Mouse (Mus musculus): Measurements from ENCODE around the gene Mad1l1. TPM values are rescaled to one million over a fixed set of nuclear protein-coding genes. Genes with fewer than 3 reads are reported as not detected.

Gene Mad1l1
- polyA plus RNA-seq, 1 experiment from 2014 or later = 27.2 TPM

GRCm38 (mm10) chr5:140121966-140122365 lies 199.4 kb downstream of the Mad1l1 start:
- ATAC-seq (ENCODE audit: low read depth) = no peak
- H3K9ac ChIP-seq (replicated peaks; ENCODE audit: low read depth, low read length) = no peak overlapping the region
- 63% methylated on average over 3 of the region's 3 CpGs for WGBS
- H3K27ac ChIP-seq (ENCODE audit: low read depth, low read length) = peak overlapping the region; percentile 55; the same call in 1 of the 2 replicates
- H3K27me3 ChIP-seq (ENCODE audit: control insufficient read depth, insufficient read depth, low read length) = no peaks in the 10 kb centered on the region
- no peaks in the 10 kb centered on the region for H3K9me3 ChIP-seq (ENCODE audit: control insufficient read depth, low read length)
- H3K4me3 ChIP-seq (ENCODE audit: low read depth, low read length) = no peak overlapping the region
- no peaks in the 10 kb centered on the region for H3K36me3 ChIP-seq (ENCODE audit: control insufficient read depth, insufficient read depth, low read length)
- H3K4me1 ChIP-seq (ENCODE audit: control insufficient read depth, insufficient read depth, low read length) = peaks cover 14% of the 10 kb centered on the region
- H3K4me2 ChIP-seq (ENCODE audit: low read depth, low read length) = no peak overlapping the region

- 58% methylated on average over 3 of the region's 3 CpGs for WGBS
- peaks cover 39% of the 10 kb centered on the region for H3K4me1 ChIP-seq (ENCODE audit: control insufficient read depth, insufficient read depth, low read length)
- H3K27me3 ChIP-seq (ENCODE audit: control insufficient read depth, insufficient read depth, low read length) = no peaks in the 10 kb centered on the region
- no peaks in the 10 kb centered on the region for H3K9me3 ChIP-seq (ENCODE audit: control insufficient read depth, low read length)
- no peak overlapping the region for H3K4me2 ChIP-seq (ENCODE audit: low read depth, low read length)
- H3K27ac ChIP-seq (ENCODE audit: low read depth, low read length) = no peak overlapping the region
- H3K36me3 ChIP-seq (ENCODE audit: control insufficient read depth, insufficient read depth, low read length) = no peaks in the 10 kb centered on the region
- ATAC-seq (ENCODE audit: low read depth) = no peak
- no peak overlapping the region for H3K9ac ChIP-seq (replicated peaks; ENCODE audit: low read depth, low read length)
- H3K4me3 ChIP-seq (ENCODE audit: low read depth, low read length) = no peak overlapping the region
Observed at GRCm38 (mm10) chr5:140118921-140119320, 202.4 kb downstream of the Mad1l1 start.

GRCm38 (mm10) chr5:140117968-140118367 lies 203.4 kb downstream of the Mad1l1 start:
- Histone ChIP-seq H3K27me3 (ENCODE audit: control insufficient read depth, insufficient read depth, low read length) (no peaks in the 10 kb centered on the region), H3K9ac (replicated peaks; ENCODE audit: low read depth, low read length) (no peak overlapping the region), H3K36me3 (ENCODE audit: control insufficient read depth, insufficient read depth, low read length) (no peaks in the 10 kb centered on the region), H3K4me2 (ENCODE audit: low read depth, low read length) (no peak overlapping the region), H3K27ac (ENCODE audit: low read depth, low read length) (no peak overlapping the region), H3K4me3 (ENCODE audit: low read depth, low read length) (no peak overlapping the region), H3K9me3 (ENCODE audit: control insufficient read depth, low read length) (no peaks in the 10 kb centered on the region), H3K4me1 (ENCODE audit: control insufficient read depth, insufficient read depth, low read length) (peaks cover 39% of the 10 kb centered on the region)
- ATAC-seq (ENCODE audit: low read depth) = no peak

GRCm38 (mm10) chr5:140115434-140116271 lies 205.7 kb downstream of the Mad1l1 start:
- peak; percentile 87 for ATAC-seq (ENCODE audit: low read depth)

GRCm38 (mm10) chr5:140114512-140115060 lies 206.8 kb downstream of the Mad1l1 start:
- 85% methylated on average over 3 of the region's 3 CpGs for WGBS
- no peak overlapping the region for H3K9ac ChIP-seq (replicated peaks; ENCODE audit: low read depth, low read length)

More at GRCm38 (mm10) chr5:140115434-140116271, 205.7 kb downstream of the Mad1l1 start:
- peaks cover 28% of the 10 kb centered on the region for H3K4me1 ChIP-seq (ENCODE audit: control insufficient read depth, insufficient read depth, low read length)
- 0 out of 2 replicates have a peak overlapping the region, but pooled peaks have one; percentile 2 for H3K9ac ChIP-seq (replicated peaks; ENCODE audit: low read depth, low read length)
- peak overlapping the region; percentile 69 for H3K27ac ChIP-seq (ENCODE audit: low read depth, low read length)
- H3K9me3 ChIP-seq (ENCODE audit: control insufficient read depth, low read length) = no peaks in the 10 kb centered on the region
- 12% methylated on average over 8 of the region's 8 CpGs for WGBS
- H3K27me3 ChIP-seq (ENCODE audit: control insufficient read depth, insufficient read depth, low read length) = no peaks in the 10 kb centered on the region
- H3K36me3 ChIP-seq (ENCODE audit: control insufficient read depth, insufficient read depth, low read length) = no peaks in the 10 kb centered on the region
- no peak overlapping the region for H3K4me2 ChIP-seq (ENCODE audit: low read depth, low read length)
- H3K4me3 ChIP-seq (ENCODE audit: low read depth, low read length) = no peak overlapping the region

GRCm38 (mm10) chr5:140113281-140113680 lies 208.1 kb downstream of the Mad1l1 start:
- Histone ChIP-seq H3K4me2 (ENCODE audit: low read depth, low read length) (no peak overlapping the region), H3K27ac (ENCODE audit: low read depth, low read length) (no peak overlapping the region), H3K36me3 (ENCODE audit: control insufficient read depth, insufficient read depth, low read length) (no peaks in the 10 kb centered on the region), H3K9ac (replicated peaks; ENCODE audit: low read depth, low read length) (no peak overlapping the region), H3K9me3 (ENCODE audit: control insufficient read depth, low read length) (no peaks in the 10 kb centered on the region), H3K4me1 (ENCODE audit: control insufficient read depth, insufficient read depth, low read length) (peaks cover 25% of the 10 kb centered on the region), H3K27me3 (ENCODE audit: control insufficient read depth, insufficient read depth, low read length) (no peaks in the 10 kb centered on the region), H3K4me3 (ENCODE audit: low read depth, low read length) (no peak overlapping the region)
- 93% methylated on average over 2 of the region's 2 CpGs for WGBS
- no peak for ATAC-seq (ENCODE audit: low read depth)

More at GRCm38 (mm10) chr5:140114512-140115060, 206.8 kb downstream of the Mad1l1 start:
- Histone ChIP-seq H3K27me3 (ENCODE audit: control insufficient read depth, insufficient read depth, low read length) (no peaks in the 10 kb centered on the region), H3K4me2 (ENCODE audit: low read depth, low read length) (no peak overlapping the region), H3K9me3 (ENCODE audit: control insufficient read depth, low read length) (no peaks in the 10 kb centered on the region), H3K4me1 (ENCODE audit: control insufficient read depth, insufficient read depth, low read length) (peaks cover 28% of the 10 kb centered on the region), H3K27ac (ENCODE audit: low read depth, low read length) (peak overlapping the region; percentile 69), H3K4me3 (ENCODE audit: low read depth, low read length) (no peak overlapping the region), H3K36me3 (ENCODE audit: control insufficient read depth, insufficient read depth, low read length) (no peaks in the 10 kb centered on the region)
- no peak for ATAC-seq (ENCODE audit: low read depth)

GRCm38 (mm10) chr5:140110024-140110423 lies 211.3 kb downstream of the Mad1l1 start:
- Histone ChIP-seq H3K4me2 (ENCODE audit: low read depth, low read length) (no peak overlapping the region), H3K27ac (ENCODE audit: low read depth, low read length) (no peak overlapping the region), H3K4me3 (ENCODE audit: low read depth, low read length) (no peak overlapping the region), H3K36me3 (ENCODE audit: control insufficient read depth, insufficient read depth, low read length) (no peaks in the 10 kb centered on the region), H3K4me1 (ENCODE audit: control insufficient read depth, insufficient read depth, low read length) (peaks cover 8% of the 10 kb centered on the region), H3K9me3 (ENCODE audit: control insufficient read depth, low read length) (no peaks in the 10 kb centered on the region), H3K9ac (replicated peaks; ENCODE audit: low read depth, low read length) (no peak overlapping the region), H3K27me3 (ENCODE audit: control insufficient read depth, insufficient read depth, low read length) (no peaks in the 10 kb centered on the region)
- ATAC-seq (ENCODE audit: low read depth) = no peak
- 86% methylated on average over 3 of the region's 3 CpGs for WGBS

GRCm38 (mm10) chr5:140107907-140108306 lies 213.4 kb downstream of the Mad1l1 start:
- no peak overlapping the region for H3K27ac ChIP-seq (ENCODE audit: low read depth, low read length)
- no peak overlapping the region for H3K4me2 ChIP-seq (ENCODE audit: low read depth, low read length)
- no peaks in the 10 kb centered on the region for H3K4me1 ChIP-seq (ENCODE audit: control insufficient read depth, insufficient read depth, low read length)
- WGBS = 95% methylated on average over 2 of the region's 2 CpGs
- no peak overlapping the region for H3K4me3 ChIP-seq (ENCODE audit: low read depth, low read length)
- no peak overlapping the region for H3K9ac ChIP-seq (replicated peaks; ENCODE audit: low read depth, low read length)
- H3K36me3 ChIP-seq (ENCODE audit: control insufficient read depth, insufficient read depth, low read length) = no peaks in the 10 kb centered on the region
- no peaks in the 10 kb centered on the region for H3K9me3 ChIP-seq (ENCODE audit: control insufficient read depth, low read length)
- no peak for ATAC-seq (ENCODE audit: low read depth)
- no peaks in the 10 kb centered on the region for H3K27me3 ChIP-seq (ENCODE audit: control insufficient read depth, insufficient read depth, low read length)

GRCm38 (mm10) chr5:140106051-140106450 lies 215.3 kb downstream of the Mad1l1 start:
- H3K27ac ChIP-seq (ENCODE audit: low read depth, low read length) = no peak overlapping the region
- H3K9me3 ChIP-seq (ENCODE audit: control insufficient read depth, low read length) = no peaks in the 10 kb centered on the region
- H3K4me3 ChIP-seq (ENCODE audit: low read depth, low read length) = no peak overlapping the region
- H3K4me1 ChIP-seq (ENCODE audit: control insufficient read depth, insufficient read depth, low read length) = no peaks in the 10 kb centered on the region
- no peak for ATAC-seq (ENCODE audit: low read depth)
- H3K4me2 ChIP-seq (ENCODE audit: low read depth, low read length) = no peak overlapping the region
- WGBS = 84% methylated on average over 3 of the region's 3 CpGs
- no peaks in the 10 kb centered on the region for H3K36me3 ChIP-seq (ENCODE audit: control insufficient read depth, insufficient read depth, low read length)
- no peaks in the 10 kb centered on the region for H3K27me3 ChIP-seq (ENCODE audit: control insufficient read depth, insufficient read depth, low read length)
- H3K9ac ChIP-seq (replicated peaks; ENCODE audit: low read depth, low read length) = no peak overlapping the region

All from neural tube, embryonic 14.5 days (tissue).